Comparison of ENCODE assay signal across 32 mouse cellular contexts in the genomic region with DNA sequence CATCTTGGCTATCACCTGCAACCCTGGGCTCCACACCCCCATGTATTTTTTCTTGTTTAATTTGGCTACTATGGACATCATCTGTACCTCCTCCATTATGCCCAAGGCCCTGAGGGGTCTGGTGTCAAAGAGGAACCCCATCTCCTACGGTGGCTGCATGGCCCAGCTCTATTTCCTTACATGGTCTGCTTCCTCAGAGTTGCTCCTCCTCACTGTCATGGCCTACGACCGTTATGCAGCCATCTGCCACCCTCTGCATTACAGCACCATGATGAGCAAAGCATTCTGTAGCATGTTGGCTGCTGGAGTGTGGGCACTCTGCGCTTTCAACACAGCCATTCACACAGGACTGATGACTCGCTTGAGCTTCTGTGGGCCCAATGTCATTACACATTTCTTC. TPM values are rescaled to one million over a fixed set of nuclear protein-coding genes. Genes with fewer than 3 reads are reported as not detected.
"Had no signal": no experiment of that assay in that cellular context is flagged by ENCODE, and none has a peak within 500 bp of the region (broad histone marks: within the 10 kb centered on the region; RNA-seq: fewer than 3 reads in every experiment).

No protein-coding gene starts in this region.

- H3K4me3 ChIP-seq: heart, adult 2 months; heart, embryonic 13.5 days; heart, embryonic 15.5 days; hindbrain, embryonic 10.5 days; hindbrain, embryonic 12.5 days; intestine, embryonic 15.5 days; limb, embryonic 10.5 days; limb, embryonic 12.5 days; liver, embryonic 13.5 days had no signal

- H3K27ac ChIP-seq: heart, adult 2 months; heart, embryonic 13.5 days; heart, embryonic 15.5 days; hindbrain, embryonic 10.5 days; hindbrain, embryonic 12.5 days; hindbrain, embryonic 14.5 days; intestine, embryonic 15.5 days; limb, embryonic 10.5 days; limb, embryonic 12.5 days; liver, embryonic 13.5 days had no signal

- DNase-seq: gastrocnemius, postnatal 14 days; gastrocnemius, postnatal 36 days; heart, adult 2 months; heart, postnatal 14 days; heart, postnatal 36 days; kidney, adult 18-20 months; kidney, adult 8-10 months; kidney, postnatal 10 days; kidney, postnatal 25 days; kidney, postnatal 4 days; layer of hippocampus, adult 9-11 months; layer of hippocampus, postnatal 36 days; liver; liver, embryonic 13.5 days had no signal

- ATAC-seq: hindbrain, embryonic 16.5 days; inflammation-experienced regulatory T-cells, adult 6 months; intestine, embryonic 15.5 days; intestine, postnatal 0 days had no signal

RNA-seq across cellular contexts. Expression of gene Olfr211, which starts 4.9 kb away (rescaled TPM):
- total RNA-seq: gastrocnemius, adult 18-20 months; gastrocnemius, adult 8-10 months; gastrocnemius, postnatal 14 days; gastrocnemius, postnatal 36 days; heart, adult 2 months; heart, postnatal 14 days; heart, postnatal 36 days; layer of hippocampus, adult 8-10 months; layer of hippocampus, postnatal 14 days; layer of hippocampus, postnatal 36 days; left cerebral cortex, adult 18-20 months; left cerebral cortex, postnatal 14 days; left cerebral cortex, postnatal 36 days had no signal

RNA-seq across cellular contexts. Expression of gene Olfr212, which starts 12.6 kb away (rescaled TPM):
- total RNA-seq: gastrocnemius, postnatal 14 days; gastrocnemius, postnatal 36 days; heart, adult 2 months; heart, postnatal 14 days; layer of hippocampus, postnatal 36 days; left cerebral cortex, adult 18-20 months; left cerebral cortex, postnatal 14 days had no signal

RNA-seq across cellular contexts. Expression of gene Olfr213, which starts 44.5 kb away (rescaled TPM):
- total RNA-seq: gastrocnemius, adult 18-20 months; gastrocnemius, adult 8-10 months; gastrocnemius, postnatal 14 days; gastrocnemius, postnatal 36 days; heart, adult 2 months; heart, postnatal 14 days; heart, postnatal 36 days; layer of hippocampus, adult 8-10 months; layer of hippocampus, postnatal 14 days; layer of hippocampus, postnatal 36 days; left cerebral cortex, adult 18-20 months; left cerebral cortex, postnatal 14 days; left cerebral cortex, postnatal 36 days had no signal
